Mouse (Mus musculus) liver (tissue): ENCODE measurements around the gene Spryd3.

Experiments used
- DNase-seq: peaks from one replicate; pipeline ENCODE4 v3.0.0-alpha.2; 2020; ENCODE audit warnings: mixed read lengths

Spryd3 gene

DNA sequence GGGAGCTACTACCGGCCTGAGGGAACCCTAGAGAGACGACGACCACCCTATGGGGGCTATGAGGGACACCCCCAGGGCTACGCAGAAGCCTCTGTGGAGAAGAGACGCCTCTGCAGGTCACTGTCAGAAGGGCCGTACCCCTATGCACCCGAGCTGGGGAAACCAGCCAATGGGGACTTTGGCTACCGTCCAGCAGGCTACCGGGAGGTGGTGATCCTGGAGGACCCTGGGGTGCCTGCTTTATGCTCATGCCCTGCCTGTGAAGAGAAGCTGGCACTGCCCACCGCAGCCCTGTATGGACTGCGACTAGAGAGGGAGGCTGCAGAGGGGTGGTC is 24.6 kb downstream of the Spryd3 start:
- DNase-seq: no peak

DNA sequence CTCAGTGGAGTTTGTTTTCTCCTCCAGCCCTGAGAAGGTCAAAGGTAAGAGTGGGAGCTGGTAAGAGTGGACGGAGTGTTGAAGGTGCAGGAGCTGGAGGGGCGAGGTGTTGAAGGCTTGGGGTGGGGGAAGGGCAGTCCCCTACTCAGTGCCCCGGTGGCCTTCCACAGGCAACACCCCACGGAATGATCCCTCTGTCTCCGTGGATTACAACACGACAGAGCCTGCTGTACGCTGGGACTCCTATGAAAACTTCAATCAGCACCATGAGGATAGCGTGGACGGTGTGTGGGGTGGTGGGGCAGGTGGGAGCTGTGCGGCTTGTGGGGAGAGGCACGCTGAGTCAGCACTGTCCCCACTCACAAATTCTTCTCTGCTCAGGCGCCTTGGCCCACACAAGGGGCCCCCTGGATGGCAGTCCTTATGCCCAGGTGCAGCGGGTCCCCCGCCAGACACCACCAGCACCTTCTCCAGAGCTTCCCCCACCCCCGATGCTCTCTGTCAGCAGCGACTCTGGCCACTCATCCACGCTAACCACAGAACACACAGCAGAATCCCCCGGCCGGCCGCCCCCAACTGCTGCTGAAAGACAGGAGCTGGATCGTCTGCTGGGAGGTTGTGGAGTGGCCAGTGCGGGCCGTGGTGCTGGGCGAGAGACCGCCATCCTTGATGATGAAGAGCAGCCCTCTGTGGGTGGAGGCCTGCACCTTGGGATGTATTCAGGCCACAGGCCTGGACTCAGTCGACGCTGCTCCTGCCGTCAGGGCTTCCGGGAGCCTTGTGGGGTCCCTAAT is 25.1 kb downstream of the Spryd3 start:
- no peak for DNase-seq

GRCm38 (mm10) chr15:102110271-102110670 is 25.8 kb downstream of the Spryd3 start:
- DNase-seq: no peak

- peak; percentile 74 for DNase-seq
Observed at GRCm38 (mm10) chr15:102108651-102109525, 27.1 kb downstream of the Spryd3 start.

- peak; percentile 73 for DNase-seq
Observed at GRCm38 (mm10) chr15:102107689-102108573, 28.1 kb downstream of the Spryd3 start.

DNA sequence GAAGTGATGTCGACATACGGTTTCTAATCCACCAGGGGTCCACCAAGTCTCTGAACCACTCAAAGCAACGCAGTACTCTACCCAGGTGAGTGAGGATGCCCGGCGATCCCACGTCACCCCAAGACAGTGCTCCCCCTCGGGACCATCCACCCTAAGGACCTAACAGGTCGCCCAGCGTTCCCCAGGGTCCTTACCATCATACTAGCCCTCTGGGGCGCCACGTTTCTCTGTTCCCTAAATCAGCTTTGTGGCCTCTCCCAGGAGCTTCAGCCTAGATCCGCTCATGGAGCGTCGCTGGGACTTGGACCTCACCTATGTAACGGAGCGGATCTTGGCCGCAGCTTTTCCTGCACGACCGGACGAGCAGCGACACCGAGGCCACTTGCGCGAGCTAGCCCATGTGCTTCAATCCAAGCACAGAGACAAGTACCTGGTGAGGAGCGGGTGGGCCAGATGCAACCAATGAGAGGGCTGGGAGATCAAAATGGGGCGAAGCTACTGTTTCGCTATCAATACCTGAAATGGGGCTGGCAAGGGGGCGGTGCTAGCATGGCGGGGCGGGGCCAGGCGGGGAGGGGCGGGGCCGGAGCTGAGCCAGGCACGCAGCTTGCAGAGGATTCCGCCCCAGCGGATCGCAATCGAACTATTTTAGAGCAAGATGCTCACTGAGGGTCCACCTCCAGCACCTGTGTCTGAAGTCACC is 29.1 kb downstream of the Spryd3 start:
- DNase-seq: peak; percentile 72

GRCm38 (mm10) chr15:102105764-102106730 is 30.0 kb downstream of the Spryd3 start:
- DNase-seq: peak; percentile 42

DNA sequence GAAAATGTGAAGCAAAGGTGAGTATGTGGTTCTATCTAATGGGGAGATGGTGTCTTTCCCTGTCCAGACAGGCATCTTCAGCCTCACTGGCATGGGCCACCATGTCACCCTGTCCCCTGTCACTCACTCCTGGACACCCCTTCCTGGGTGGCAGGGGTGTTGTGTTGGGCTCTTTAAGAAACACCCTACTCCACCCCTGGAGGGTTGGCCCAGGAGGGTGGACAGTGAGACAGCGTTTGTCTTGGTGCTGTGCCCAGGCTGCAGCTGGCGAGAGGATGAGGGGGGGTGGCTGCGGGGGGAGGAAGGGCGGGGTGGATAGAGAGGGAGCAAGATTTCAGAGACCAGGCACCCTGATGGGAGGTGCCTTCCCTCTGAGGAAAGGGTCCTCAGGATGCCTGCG is 30.7 kb downstream of the Spryd3 start:
- DNase-seq: no peak

DNA sequence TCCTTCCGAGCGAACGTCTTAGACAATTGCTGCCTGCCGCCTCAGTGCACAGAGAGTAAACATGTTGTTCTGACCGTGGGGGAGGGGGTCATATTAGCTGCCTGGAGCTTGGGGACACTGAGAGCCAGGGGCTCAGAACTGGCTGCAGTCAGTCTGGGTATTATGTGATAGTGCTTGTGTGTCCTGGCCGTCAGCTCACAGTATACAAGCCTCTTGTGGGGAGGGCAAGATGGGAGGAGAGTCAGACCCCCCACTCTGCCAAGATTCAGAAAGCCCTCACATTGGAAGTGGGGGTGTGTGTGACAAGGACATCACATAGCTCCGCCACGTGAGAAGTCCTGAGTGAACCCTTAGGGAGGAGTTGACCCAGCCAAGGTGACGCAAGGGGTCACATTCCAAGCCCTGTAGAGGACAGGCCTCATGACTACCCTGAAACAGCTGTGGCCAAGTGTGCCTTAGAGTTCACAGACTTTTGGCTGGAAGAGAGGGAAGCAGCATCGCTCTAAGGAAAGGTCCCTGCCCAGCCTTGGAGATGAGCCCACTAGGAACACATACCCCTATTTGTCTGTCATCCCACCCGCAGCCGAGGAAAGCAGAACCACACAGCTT is 32.0 kb downstream of the Spryd3 start:
- no peak for DNase-seq

- no peak for DNase-seq
Observed at GRCm38 (mm10) chr15:102103371-102103946, 32.6 kb downstream of the Spryd3 start.

- peak; percentile 45 for DNase-seq
Observed at GRCm38 (mm10) chr15:102102548-102103121, 33.4 kb downstream of the Spryd3 start.

DNA sequence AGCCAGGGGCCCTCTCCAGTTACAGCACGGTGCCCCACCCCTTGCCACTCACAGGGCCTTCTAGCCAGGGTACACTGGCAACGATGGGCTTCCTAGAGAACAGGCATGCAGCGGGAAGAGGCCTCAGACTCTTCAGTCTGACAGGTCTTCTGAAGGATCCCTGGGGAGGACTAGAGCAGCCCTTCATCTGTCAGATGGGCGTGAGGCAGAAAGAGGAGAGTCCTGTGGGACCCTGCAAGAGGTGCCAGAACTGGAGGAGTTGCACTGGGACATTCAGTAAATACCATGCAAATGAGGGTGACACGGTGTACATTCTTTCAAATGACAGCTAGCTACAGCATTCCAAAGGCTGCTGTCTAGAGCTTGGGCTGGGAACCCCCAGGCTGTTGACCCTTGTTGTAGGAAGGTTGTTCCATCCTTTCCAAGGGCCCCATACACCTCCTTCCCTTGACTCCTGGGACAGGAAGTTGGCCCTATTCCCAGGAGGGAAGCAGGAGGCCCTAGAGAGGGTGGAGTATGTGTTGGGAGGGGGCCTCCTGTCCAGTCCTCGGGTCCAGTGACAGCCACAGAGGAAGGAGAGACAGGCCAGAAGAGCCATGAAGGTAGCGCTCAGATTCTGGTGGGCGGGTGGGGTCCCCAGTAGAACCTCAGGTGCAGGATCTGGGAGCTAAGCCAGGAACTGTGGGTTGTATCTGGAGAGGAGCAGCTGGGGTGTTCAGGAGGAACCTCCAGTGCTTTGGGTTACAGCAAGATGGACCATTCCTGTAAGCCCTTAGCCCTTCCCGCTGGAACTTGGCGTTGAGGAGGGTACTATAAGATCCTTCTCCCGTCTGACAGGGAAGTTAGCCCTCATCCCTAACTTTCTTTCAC is 34.1 kb downstream of the Spryd3 start:
- DNase-seq: no peak

GRCm38 (mm10) chr15:102100996-102101671 is 34.9 kb downstream of the Spryd3 start:
- no peak for DNase-seq

DNA sequence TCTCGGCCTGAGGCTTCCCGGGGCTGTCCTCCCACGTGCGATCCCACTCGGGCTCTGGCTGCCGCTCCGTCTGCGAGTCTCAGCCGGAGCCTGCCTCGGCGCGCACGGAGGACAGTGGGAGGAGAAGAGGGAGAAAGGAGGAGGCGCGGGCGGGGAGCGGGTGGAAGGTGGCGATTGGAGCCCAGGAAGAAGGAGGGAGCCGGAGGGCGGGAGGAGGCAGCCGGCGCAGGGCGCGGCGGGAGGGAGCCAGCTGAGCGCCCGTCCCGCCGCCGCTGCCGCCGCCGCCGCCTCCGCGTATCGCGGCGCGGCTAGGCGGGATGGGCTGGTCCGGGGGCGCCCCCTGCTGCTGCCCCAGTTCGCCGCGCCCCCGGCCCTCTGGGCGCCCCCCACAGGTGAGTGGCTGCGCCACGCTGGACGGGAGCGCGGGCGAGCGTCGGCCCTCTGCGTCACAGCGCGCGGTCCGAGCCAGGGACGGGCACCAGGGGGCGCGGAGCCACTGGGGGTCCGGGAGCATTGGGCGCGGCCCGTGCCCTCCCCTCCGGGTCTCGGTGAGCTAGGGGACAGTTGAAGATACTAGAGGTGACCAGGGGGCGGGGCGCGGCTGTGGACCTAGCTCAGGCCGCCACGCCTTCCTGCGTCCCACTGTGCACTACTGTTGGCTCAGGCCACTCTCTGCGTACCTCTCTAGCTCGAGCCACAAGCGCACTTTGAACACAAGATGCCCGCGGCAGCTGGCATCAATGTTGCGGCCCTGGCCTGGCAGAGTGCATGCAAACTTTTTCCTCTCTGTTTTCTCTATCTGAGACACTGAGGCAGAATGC is 35.7 kb downstream of the Spryd3 start, which contains the start of gene Tns2:
Tns2 (plus strand) TSS at position 253 of the 821 bp plus-strand sequence.
- peak; percentile 77 for DNase-seq

DNA sequence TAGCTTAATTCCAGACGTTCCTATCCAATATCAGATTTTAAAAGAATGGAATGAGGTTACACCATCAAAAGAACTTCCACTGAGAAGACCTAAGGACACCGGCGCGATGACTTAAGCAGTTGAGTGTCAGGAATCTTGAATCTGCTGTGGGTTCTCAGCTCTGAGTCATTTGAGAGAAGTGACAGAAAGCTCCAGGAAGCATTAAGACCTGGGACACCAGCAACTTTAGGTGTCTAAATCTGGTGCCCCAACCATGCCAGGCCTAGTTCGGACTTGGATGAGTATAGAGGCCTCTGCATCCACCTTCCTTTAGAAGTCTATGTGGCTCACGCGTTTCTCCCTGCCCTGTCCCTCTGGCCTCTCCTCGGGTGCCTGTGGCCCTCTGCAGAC is 36.3 kb downstream of the Spryd3 start:
- no peak for DNase-seq

DNA sequence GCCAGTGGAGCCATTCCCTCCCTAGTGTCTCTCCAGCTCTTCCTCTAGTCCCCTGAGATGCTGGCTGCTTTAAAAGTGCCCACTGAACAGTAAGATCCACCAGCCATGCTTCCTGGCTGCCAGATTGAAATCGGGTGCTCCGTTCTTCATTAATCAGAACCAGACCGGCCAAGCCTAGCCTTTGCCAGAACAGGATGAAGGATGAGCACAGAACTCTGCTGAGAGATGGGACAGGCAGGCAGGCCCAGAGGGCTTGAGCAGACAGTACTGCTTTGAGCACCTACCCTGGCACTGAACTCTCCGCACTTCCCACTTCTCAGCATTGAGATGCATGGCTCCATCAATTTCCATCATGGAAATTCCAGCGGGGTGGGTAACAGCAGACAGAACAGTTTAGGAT is 36.8 kb downstream of the Spryd3 start:
- no peak for DNase-seq

- no peak for DNase-seq
Observed at GRCm38 (mm10) chr15:102097991-102098555, 38.0 kb downstream of the Spryd3 start.
